Mouse (Mus musculus) c-Kit-positive CD71-positive TER-119-negative erythroid progenitor cells, embryonic 14.5 days (primary cell): ENCODE measurements around the gene Snx6.
A peak's percentile ranks its signal among the peaks of the same experiment; 100 is the strongest.
"Not testable (repeated sequence)": the region's sequence is repeated elsewhere in the genome, so short reads cannot be mapped to it uniquely, and the experiment has no call there.

Source experiments
- DNase-seq: peaks from one replicate; pipeline ENCODE4 v3.0.0-alpha.2; 2013; ENCODE audit warnings: low read depth

Gene Snx6

DNA sequence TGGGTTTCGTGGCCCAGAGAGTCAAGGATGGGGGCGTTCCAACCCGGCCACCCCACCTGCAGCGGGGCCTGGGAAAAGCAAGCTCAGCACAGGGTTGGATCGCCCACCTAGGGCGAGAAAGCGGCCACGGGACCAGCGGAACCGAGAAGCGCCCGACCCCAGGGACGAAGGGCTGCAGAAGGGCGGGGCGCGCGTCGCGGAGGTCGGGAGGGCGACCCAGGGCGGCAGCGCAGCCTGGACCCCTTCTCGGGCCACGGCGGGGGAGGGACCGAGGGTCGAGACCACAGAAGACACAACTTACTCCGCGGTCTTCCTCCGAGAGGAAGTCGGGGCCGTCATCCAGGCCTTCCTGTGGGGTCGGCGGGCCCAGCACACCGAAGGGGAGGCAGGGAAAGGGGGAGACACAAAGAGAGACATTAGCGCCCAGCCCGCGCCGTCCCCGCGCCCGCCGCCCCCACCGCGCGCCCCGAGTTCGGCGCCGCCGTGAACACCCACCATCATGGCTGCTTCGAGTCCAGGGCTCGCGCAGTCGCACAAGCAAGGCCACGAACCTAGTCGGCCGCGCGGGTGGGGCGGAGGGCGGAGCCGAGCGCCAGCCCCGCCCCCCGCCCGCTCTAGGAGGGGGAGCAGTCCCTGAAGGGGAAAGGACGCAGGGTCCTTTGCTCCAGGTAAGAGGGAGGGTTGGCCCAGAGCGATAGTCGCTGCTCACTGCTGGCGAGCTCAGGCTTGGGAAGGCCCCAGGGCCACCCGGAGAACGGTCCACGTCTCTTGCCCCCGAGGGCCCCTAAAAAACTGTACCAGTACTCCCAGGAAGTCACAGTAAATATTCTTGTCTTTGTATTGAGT is at the start of gene Snx6:
Gene Snx6 (minus strand): TSS at position 551 of the 846 bp plus-strand sequence.
- peak; percentile 65 for DNase-seq

GRCm38 (mm10) chr12:54844415-54844814 is 48.9 kb upstream of the Snx6 start:
- no peak for DNase-seq

DNA sequence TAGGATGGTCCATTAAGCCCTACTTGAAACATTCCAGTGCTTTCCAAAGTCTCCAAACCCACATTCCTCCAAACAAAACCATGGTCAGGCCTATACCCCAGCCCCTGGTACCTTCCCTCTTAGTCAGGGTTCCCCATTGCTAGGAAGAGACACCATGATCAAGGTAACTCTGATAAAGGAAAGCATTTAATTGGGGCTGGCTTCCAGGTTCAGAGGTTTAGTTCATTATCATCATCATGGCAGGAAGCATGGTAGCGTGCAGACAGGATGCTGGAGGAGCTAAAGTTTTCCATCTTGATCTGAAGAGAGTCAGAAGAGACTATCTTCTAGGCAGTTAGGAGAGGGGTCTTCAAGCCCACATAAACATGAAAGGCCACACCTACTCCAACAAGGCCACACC is 46.1 kb upstream of the Snx6 start:
- no peak for DNase-seq

DNA sequence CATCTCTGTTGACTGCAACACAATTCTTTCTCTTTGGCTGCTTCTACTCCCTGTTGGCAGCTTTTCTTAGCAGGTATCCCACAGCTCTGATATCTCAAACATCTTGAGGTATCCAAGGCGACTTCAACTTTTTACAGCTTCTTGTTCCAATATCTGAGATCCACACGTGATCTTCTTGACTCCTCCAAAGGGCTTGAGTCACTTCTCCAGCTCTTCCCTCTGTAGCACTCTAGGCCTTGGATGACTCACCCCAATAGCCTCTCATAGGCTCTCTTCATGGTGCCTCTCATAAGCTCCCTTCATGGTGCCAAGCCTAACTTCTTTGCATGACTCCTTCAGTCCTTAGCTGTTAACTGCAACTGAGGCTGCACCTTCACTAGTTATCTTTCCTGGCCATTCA is 44.3 kb upstream of the Snx6 start:
- DNase-seq: no peak

DNA sequence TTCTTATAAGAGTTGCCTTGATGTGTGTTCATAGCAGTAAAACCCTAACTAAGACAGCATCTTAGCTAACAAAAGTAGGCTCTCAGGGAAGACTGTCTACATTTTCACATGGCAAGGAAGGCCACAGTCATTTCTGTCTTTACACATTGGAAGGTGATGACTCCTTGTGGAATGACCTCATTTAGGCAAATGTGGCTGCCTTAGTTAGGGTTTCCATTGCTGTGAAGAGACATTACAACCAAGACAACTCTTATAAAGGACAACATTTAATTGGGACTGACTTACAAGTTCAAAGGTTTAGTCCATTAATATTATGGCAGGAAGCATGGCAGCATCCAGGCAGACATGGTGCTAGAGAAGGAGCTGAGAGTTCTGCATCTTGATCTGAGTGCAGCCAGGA is 43.4 kb upstream of the Snx6 start:
- no peak for DNase-seq

DNA sequence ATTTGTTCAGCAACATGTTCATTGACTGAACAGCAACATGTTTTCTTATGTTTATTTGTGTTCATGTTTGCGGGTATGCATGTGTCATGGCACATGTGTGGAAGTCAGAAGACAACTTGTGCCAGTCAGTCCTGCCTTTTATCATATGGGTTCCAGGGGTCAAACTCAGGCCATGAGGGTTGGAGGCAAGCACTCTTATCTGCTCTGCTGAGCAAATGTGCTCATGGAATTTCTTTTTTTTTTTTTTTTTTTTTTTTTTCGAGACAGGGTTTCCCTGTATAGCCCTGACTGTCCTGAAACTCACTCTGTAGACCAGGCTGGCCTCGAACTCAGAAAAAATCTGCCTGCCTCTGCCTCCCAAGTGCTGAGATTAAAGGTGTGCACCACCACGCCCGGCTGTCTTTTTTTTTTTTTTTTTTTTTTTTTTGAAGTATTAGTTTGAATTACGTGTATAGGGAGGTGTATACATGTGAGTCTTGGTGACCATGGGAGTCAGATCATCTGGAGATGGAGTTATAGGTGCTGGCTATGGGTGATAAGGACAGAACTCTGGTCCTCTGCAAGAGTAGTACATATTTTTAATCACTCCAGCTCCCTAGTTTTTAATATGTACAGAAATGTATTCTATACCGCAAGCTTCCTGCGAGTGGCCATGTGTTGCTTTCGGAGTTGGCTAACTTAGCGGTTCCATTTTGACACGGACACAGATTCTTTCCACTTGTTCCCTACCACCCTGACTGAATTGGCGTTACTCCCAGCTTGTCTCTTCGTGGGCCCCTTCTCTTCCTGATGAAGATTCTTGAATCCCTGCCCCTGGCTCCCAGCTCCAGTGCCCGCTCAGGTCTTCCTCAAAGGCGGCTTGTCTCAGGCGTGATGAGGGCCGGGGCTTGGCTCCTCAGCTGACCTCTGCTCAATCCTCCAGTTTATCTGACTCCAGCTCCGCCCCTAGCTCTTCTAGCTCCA is 40.4 kb upstream of the Snx6 start:
- DNase-seq: no peak

DNA sequence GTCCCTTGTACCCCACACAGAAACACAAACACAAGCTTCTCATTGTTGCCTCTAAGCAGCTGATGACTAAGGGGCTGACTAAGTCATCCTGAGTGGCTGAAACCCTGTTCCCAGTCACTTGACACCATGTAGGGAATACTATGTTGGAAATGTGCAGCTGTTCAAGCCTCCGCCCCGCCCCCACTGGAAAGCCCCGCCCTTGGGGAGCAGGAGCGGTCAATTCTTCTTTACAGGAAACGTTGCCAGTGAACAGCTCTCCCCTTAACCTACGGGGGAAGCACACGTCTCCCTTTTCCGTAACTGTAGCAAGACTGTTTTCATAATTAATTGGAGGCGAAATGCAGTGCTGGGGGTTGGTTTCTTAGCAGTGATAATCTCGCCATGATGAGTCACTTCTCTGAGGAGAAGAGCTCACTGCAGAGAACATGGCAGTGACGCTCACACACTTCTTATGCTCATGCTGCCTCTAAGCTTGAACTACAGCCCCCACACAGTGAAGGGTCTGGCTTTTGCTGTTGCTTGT is 39.5 kb upstream of the Snx6 start:
- DNase-seq: peak; percentile 13

- DNase-seq: no peak
Observed at GRCm38 (mm10) chr12:54833856-54834399, 38.4 kb upstream of the Snx6 start.

GRCm38 (mm10) chr12:54831927-54832326 is 36.4 kb upstream of the Snx6 start:
- not testable (repeated sequence) for DNase-seq

DNA sequence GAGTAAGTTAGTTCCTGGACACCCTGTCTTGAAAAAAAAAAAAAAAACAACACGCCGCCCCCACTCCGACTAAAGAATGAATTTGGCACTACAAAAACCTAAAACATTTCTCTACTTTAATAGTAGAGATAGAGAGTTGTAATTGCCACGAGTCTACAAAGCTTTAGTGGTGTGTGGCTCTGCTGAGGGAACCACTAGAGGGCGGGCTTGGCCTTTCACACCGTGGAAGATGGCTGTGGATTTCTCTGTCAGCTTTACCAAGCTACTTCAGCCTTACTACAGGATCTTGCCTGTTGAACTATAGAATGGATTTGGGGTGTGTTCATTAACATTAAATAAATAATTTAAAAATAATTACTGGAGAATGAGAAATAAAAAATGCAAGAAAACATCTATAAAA is 35.1 kb upstream of the Snx6 start:
- peak; percentile 65 for DNase-seq

GRCm38 (mm10) chr12:54829876-54830275 is 34.4 kb upstream of the Snx6 start:
- no peak for DNase-seq

- DNase-seq: no peak
Observed at GRCm38 (mm10) chr12:54828043-54828442, 32.5 kb upstream of the Snx6 start.

- DNase-seq: peak; percentile 19
Observed at GRCm38 (mm10) chr12:54825202-54825601, 29.7 kb upstream of the Snx6 start.

- no peak for DNase-seq
Observed at GRCm38 (mm10) chr12:54822836-54823426, 27.4 kb upstream of the Snx6 start.

DNA sequence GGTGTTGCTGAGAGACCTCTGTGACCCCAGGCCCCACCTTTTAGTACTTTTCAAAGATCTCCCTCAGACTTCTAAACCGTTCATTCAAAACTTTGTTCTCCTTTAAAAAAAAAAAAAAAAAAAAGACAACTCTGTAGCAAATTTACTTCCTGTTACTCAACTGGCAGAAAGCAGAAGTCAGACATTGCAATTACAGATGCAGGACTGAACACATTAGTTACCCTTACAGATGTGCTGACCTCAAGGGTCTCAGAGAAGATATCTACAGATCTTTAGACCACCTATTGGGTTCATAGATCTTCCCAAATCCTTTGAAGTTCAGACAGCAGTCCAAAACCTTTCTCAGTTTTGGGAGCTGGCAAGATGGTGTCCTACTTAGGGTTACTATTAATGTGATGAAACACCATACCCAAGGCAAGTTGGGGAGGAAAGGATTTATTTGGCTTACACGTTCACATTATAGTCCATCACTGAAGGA is 25.2 kb upstream of the Snx6 start:
- no peak for DNase-seq

- no peak for DNase-seq
Observed at GRCm38 (mm10) chr12:54819181-54819935, 23.9 kb upstream of the Snx6 start.

DNA sequence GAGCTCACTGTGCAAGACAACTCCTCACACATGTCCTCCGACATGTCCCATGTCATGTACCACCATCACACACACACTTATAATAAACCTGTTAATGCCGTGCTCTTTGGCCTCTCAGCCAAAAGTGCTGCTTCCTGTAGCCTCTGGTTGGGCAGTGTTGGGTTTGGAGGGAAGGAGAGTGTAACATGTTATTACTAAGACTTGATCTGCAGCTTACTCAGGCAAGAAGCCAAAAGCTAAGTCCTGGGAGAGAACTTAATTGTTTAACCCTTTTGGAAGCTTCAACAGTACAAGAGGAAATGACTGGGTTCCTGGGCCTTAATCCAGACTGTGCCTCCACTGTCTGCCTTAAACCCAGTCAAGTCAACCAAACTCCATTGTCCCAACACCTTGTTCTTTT is 14.6 kb upstream of the Snx6 start:
- no peak for DNase-seq

DNA sequence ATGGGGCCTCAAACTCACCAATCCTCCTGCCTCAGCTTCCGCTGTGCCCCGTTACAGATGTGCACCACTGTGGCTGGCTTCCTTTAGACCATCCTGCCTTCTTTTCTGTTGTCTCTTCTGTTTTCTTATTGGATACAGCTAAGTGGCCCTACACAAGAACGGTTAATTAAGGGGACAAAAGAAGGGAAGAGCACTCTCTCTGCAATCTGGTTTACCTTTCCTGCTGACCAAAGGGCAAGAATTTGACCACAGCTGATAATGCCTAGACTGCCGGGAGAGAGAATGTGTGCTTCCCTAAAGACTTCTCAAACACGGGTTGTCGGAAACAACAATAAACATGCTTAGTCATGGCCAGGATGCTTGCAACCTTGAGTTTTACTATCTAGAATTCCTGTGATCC is 12.0 kb upstream of the Snx6 start:
- no peak for DNase-seq

DNA sequence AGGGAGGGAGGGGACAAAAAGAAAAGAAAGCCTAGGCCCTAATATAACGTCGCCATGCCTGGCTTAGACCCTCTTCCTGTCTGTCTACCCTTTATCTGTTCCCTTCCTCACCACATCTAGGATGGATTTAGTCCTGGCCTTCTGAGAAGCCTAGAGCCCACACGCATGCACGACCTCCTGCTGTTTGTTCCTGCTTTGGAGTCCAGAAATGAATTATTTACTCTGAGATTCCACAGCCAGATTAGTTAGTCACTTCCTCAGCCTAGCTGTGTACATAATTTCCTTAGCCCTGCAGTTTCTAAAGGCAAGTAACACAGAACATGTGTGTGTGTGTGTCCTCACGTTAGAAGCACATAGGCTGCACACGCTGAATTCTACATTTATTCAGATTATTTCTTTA is 10.6 kb upstream of the Snx6 start:
- no peak for DNase-seq

- no peak for DNase-seq
Observed at GRCm38 (mm10) chr12:54805254-54806002, 9.9 kb upstream of the Snx6 start.
